Mouse (Mus musculus): Measurements from ENCODE around the gene Zfp384.
A peak's percentile ranks its signal among the peaks of the same experiment; 100 is the strongest.
"Not testable (repeated sequence)": the region's sequence is repeated elsewhere in the genome, so short reads cannot be mapped to it uniquely, and the experiment has no call there.

Zfp384 gene

DNA sequence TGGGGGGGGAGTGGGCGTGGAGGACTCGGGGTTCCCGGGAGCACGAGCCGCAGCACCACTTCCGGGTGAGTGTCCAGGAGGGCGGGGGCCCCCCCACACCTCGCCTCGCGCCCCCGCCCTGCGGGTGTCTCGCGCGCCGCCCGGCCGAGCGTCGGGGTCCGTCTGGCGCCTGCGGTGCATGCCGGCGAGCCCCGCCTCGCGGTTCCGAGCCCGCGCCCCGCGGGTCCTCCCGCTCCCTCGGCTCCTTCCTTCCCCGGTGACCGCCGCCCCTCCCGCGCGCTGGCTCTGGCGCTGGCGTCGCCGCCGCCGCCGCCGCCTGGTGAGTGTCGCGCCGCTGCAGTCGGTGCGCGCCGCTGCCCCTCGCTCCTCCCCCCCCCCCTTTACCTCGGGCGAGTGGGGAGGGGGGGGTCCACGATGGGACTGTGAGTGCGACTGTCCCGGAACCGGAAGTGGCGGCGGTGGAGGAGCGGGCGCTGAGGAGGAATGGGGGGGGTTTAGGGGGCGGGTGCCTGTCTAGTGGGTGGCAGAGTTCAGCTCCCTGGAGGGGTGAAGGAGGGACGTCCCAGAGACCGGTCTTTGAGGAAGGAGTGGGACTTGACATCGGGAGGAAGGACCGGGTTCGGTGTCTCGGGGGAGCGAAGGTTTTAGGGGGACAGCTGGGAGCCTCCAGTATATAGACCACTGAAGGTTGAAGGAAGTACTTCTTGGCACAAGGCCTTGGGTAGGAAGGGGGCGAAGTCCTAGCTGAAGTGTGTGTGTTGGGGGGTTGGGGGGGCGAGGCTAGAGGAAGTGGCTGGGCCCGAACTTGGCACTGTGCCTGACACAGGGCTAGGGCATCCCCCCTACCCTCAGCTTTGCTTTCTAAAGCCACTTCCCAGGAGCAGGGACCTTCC is 482 bp downstream of the Zfp384 start:
- DNase-seq (ENCODE audit: low read depth, low spot score), result peak; percentile 74

GRCm38 (mm10) chr6:125017682-125018081 is 8.7 kb downstream of the Zfp384 start:
- DNase-seq (ENCODE audit: low read depth, low spot score), result no peak

DNA sequence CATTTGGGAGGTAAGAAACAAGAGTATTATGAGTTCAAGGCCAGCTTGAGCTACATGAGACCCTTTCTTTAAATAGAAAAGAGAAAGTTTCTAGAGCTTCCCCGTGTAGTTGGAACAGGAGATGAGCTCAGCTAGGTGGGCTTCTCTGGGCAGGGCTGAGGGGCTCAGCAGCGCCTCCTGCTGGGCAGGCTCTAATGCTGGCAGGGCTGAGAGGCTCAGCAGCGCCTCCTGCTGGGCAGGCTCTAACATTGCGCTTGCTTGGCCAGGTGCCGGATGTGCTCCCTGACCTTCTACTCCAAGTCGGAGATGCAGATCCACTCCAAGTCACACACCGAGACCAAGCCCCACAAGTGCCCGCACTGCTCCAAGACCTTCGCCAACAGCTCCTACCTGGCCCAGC is 21.6 kb downstream of the Zfp384 start:
- DNase-seq (ENCODE audit: low read depth, low spot score), result not testable (repeated sequence)

DNA sequence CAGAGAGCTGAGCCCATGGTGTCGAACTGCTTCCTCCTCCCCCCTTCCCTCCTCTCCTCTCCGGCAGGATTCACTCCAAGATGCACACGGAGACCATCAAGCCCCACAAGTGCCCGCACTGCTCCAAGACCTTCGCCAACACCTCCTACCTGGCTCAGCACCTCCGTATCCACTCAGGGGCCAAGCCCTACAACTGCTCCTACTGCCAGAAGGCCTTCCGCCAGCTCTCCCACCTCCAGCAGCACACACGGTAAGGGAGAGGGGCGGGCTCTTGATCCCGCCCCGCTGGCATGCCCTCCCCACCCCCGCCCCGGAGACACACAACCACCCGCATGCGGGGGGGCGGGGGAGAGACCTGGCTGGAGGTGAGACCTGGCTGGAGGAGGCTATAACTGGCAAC is 22.7 kb downstream of the Zfp384 start:
- no peak for DNase-seq (ENCODE audit: low read depth, low spot score)

DNA sequence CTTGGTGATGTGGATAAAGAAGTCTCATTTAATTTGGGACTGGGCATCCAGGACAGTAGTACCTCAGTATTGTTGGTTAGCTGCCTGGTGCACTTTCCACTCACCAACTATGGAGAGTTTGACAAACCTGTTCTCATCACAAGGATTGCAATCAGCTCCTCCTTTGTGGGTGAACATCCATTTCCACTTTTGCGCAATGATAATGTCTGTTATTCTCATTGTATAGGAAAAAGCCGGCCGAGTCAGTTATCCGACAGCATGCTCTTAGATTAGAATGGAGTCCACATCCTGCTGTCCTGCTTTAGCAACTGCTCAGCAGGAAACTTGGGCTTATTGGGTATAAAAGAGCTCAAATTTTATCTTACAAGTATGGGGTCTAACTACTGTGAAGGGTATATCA is 29.7 kb downstream of the Zfp384 start:
- DNase-seq (ENCODE audit: low read depth, low spot score), result no peak

GRCm38 (mm10) chr6:125039131-125039530 is 30.2 kb downstream of the Zfp384 start:
- DNase-seq (ENCODE audit: low read depth, low spot score), result no peak

DNA sequence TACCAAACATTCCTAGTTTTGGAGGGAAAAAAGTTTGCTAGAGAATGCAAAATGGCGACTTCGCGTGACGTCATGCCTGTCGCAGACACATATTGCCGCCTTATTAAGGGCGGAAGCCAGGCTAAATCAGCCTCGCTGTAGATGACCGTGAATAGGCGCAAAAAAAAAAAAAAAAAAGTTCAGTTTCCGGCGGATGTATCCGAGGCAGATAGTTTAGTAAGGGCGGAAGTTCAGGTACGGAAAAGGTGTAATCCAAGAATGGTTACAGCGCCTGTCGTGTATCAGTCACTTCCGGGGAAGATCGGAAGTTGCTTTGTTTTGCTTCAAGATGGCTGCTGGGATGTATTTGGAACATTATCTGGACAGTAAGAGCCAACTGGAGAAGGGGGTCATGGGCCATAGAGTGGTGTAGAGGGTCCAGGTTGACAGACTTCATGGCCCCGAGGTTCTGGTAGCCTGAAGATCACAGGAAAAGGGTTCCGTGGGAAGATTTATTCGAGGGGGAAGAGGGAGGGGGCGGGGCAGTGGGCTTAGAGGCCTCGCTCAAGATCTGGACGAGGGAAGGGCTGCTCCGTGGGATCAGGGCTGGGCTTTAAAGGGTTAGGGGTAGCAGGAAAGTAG is 30.7 kb downstream of the Zfp384 start, which contains the start of gene Ing4:
TSS of gene Ing4 (plus strand) at position 228 of the 621 bp plus-strand sequence.
- DNase-seq (ENCODE audit: low read depth, low spot score), result peak; percentile 98

GRCm38 (mm10) chr6:125040221-125040620 is 31.3 kb downstream of the Zfp384 start:
- DNase-seq (ENCODE audit: low read depth, low spot score), result no peak

DNA sequence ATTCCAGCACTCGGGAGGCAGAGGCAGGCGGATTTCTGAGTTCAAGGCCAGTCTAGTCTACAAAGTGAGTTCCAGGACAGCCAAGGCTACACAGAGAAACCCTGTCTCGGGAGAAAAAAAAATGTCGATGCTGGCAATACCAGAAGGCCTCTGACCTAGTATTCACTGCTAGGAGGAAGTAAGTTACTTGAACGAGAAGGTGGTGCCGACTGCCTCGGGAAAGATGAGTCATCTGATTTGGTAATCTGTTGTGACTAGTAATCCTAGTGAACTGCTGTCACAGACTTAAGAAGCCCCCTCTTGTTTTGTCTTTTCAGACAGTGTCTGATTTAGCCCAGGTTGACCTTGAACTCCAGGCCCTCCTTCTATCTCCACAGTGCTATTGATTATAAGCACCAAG is 32.1 kb downstream of the Zfp384 start:
- no peak for DNase-seq (ENCODE audit: low read depth, low spot score)

DNA sequence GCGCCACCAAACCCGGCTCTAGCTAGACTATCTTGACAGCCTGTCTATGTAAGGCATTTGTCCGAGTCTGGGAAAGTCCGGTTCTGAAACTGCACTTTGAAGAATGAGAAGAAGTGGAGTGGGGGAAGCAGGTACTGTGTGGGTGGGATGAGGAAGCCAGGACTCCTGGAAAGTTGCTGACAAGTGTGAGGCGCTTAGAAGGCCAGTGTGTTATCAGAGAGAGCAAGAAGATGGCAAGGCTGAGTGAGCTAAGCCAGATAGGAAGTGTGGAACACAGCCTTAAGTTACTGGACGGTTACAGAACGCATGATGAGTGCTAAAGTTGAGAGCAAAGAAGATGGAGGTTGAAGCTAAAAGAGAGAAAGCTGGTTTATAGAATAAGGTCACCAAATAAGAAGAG is 33.1 kb downstream of the Zfp384 start:
- DNase-seq (ENCODE audit: low read depth, low spot score), result no peak

DNA sequence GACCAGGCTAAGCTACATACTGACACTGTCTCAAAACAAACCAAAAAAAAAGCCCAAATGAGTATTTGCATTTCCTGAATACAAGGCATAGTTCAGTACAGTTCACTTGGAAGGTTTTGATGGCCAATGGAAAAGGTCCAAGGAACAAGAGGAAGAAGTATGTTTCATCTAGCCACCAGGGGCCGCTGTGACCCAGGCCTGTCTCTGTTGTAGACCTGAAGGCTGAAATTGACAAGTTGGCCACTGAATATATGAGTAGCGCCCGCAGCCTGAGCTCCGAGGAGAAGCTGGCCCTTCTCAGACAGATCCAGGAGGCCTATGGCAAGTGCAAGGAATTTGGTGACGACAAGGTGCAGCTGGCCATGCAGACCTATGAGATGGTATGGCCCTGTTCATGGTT is 37.7 kb downstream of the Zfp384 start:
- peak; percentile 36 for DNase-seq (ENCODE audit: low read depth, low spot score)

DNA sequence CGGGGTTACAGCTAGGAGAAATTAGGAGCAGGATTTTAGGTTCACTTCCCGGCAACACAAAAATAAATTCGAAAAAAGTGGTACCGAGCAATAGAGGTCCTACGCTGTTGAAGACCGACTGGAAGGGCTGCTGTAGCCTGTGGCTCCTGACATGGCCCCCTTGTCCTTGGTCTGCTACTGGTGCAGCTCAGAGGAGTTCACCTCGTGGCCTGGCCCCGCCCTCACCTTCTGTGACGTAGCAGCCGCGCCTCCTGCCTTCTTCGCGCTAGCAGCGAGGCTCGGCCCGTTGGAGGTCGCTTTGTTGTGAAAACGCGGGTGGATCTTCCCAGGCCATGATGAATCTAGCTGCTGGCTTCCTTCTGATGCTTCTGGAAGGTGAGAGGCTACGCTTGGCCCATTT is 40.7 kb downstream of the Zfp384 start, which contains the start of gene Acrbp:
TSS of gene Acrbp (plus strand) at position 12 of the 400 bp plus-strand sequence.
- no peak for DNase-seq (ENCODE audit: low read depth, low spot score)

DNA sequence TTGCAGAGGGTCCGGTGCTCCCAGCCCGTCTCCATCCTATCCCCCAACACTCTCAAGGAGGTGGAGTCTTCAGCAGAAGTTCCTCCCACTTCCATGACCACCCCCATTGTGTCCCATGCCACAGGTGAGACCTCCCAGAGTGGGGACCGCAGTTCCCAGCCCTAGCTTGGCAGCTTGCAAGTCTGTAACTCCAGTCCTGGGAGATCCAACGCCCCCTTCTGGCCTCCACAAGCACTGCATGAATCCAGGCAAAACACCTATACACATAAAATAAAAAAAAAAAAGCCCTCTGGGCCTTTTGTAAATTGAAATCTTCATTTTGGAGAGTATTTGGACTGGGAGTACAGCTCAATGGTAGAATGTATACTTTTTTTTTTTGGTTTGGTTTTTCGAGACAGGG is 42.3 kb downstream of the Zfp384 start:
- no peak for DNase-seq (ENCODE audit: low read depth, low spot score)

DNA sequence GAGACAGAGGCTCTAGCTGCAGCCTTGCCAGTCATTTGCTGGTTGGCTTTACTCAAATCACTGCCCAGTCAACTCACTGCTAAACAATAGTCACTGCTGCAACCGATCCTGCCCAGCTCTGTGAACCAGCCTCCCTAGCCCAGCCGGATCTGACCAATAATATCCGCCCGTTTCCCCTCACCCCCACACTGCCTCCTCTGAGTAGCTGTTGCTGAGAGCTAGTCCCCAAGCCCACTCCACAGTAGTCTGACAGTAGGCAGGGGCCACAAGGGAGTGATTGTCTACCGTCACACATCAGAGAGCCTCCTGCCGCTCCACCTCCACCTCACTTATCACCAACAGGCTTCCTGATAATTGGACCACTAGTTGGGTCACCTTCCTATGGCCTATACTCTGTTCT is 52.5 kb downstream of the Zfp384 start:
- no peak for DNase-seq (ENCODE audit: low read depth, low spot score)

- no peak for DNase-seq (ENCODE audit: low read depth, low spot score)
These were observed 53.6 kb downstream of the Zfp384 start for GRCm38 (mm10) chr6:125062511-125062910.

DNA sequence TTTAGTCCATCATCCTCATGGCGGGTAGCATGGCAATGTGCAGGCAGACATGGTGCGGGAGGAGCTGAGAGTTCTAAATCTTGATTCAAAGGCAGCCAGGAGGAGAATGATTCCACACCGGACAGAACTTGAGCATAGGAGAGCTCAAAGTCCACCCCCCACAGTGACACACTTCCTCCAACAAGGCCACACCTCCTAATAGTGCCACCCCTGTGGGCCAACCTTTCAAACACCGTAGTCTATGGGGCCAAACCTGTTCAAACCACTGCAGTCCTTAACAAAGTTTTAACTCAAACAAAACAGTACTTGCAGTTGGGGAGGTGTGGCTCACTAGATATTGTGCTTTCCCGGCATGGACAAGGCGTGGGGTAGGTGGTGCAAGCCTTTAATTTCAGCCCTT is 55.0 kb downstream of the Zfp384 start:
- DNase-seq (ENCODE audit: low read depth, low spot score), result no peak

DNA sequence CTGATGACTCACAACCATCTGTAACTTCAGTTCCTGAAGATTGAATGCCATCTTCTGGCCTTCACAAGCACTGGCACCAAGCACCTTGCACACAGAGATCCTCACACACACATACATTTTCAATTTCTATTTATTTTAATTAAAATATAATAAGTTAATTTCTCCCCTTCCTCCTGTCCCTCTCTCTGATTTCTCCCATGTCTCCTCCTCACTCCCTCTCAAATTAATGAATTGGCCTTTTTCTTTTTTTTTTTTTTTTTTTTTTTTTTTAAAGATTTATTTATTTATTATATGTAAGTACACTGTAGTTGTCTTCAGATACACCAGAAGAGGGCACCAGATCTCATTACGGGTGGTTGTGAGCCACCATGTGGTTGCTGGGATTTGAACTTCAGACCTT is 56.3 kb downstream of the Zfp384 start:
- not testable (repeated sequence) for DNase-seq (ENCODE audit: low read depth, low spot score)

GRCm38 (mm10) chr6:125067571-125067995 is 58.6 kb downstream of the Zfp384 start, which contains the start of gene Lpar5:
Gene Lpar5, plus strand, starts transcription at chr6:125067920.
- no peak for DNase-seq (ENCODE audit: low read depth, low spot score)

DNA sequence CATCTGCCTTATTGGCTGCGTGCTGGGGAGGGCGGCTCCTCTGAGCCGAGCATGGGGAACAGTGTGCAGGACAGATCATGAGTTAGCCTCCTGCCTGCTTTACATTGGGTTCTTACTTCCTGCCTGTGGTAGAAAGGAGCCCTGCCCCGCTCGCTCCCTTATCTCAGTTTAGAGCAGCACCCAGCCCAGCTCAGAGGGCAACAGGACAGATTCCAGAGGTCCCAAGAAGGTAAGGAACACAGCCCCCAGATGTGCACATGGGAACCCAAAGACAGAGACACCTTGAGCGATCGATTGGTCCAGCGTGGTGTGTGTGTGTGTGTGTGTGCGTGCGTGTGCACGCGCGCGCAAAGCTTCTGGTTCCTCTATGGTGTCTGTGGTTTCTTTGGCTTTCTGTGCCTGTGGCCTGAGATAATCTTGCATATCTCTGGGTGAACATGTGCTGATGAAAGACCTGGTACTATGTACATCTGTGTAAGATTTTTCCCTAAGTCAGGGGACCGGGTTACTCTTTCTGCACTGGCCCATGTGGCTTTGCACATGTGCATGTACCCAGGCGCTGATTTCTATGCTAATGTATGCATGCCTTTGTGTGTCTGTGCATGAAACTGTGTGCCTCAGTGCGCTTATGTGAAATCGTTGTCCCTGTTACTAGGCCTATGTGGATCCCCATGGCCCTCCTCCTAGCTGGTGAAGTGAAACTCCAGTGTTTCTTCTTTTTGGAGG is 62.4 kb downstream of the Zfp384 start:
- DNase-seq (ENCODE audit: low read depth, low spot score), result no peak

GRCm38 (mm10) chr6:125071896-125072279 is 62.9 kb downstream of the Zfp384 start:
- no peak for DNase-seq (ENCODE audit: low read depth, low spot score)

- DNase-seq (ENCODE audit: low read depth, low spot score), result no peak
These were observed 64.9 kb downstream of the Zfp384 start for GRCm38 (mm10) chr6:125073825-125074224.

DNA sequence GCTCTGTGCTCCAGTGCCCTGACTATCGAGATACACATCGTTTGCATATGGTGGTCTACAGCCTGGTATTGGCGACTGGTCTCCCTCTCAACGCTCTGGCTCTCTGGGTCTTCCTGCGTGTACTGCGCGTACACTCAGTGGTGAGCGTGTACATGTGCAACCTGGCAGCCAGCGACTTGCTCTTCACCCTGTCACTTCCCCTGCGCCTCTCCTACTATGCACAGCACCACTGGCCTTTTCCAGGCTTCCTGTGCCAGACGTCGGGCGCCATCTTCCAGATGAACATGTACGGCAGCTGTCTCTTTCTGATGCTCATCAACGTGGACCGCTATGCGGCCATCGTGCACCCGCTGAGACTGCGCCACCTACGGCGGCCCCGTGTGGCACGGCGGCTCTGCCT is 72.4 kb downstream of the Zfp384 start:
- DNase-seq (ENCODE audit: low read depth, low spot score), result no peak

All from retina, adult 2 months (tissue).